Mouse (Mus musculus) ES-E14 (cell line): ENCODE results near the gene Agbl3. TPM values are rescaled to one million over a fixed set of nuclear protein-coding genes. Genes with fewer than 3 reads are reported as not detected.

ENCODE experiments used
- DNase-seq: peaks from one replicate; pipeline ENCODE4 v3.0.0-alpha.2; 2013; ENCODE audit warnings: low read depth, low spot score
- H3K27ac ChIP-seq: 2 replicates; pipeline ENCODE4 v1.5.1; 2012; ENCODE audit warnings: low read depth, mild to moderate bottlenecking, low read length, moderate library complexity, mixed read lengths; ENCODE audit not compliant: poor library complexity, insufficient read depth, severe bottlenecking
- H3K36me3 ChIP-seq: 2 replicates; pipeline ENCODE4 v1.6.1; 2012; ENCODE audit warnings: mild to moderate bottlenecking, low read length, moderate library complexity, mixed read lengths; ENCODE audit not compliant: control insufficient read depth, poor library complexity, insufficient read depth, severe bottlenecking
- H3K4me1 ChIP-seq, 2 experiments: fragments of 150-350 bp in 1 of 2; sonication (generic) in 1 of 2; 2 replicates each; pipeline ENCODE4 v1.6.1; 2012; ENCODE audit warnings: low read length in 2 of 2, mild to moderate bottlenecking in 1 of 2, mixed read lengths in 1 of 2; ENCODE audit not compliant: control insufficient read depth in 2 of 2, insufficient read depth in 2 of 2, poor library complexity in 1 of 2
- H3K4me3 ChIP-seq, 2 experiments: fragments of 150-350 bp in 1 of 2; sonication (generic) in 1 of 2; 2 replicates each; pipeline ENCODE4 v1.5.1; 2012; ENCODE audit warnings: low read length in 2 of 2, low read depth in 1 of 2, mild to moderate bottlenecking in 1 of 2, mixed read lengths in 1 of 2; ENCODE audit not compliant: insufficient read depth in 1 of 2, poor library complexity in 1 of 2, severe bottlenecking in 1 of 2
- H3K9ac ChIP-seq: 2 replicates; pipeline ENCODE4 v1.6.1; 2012; ENCODE audit warnings: low read depth, mild to moderate bottlenecking, low read length, mixed read lengths; ENCODE audit not compliant: poor library complexity, insufficient read depth, severe bottlenecking
- H3K9me3 ChIP-seq: fragments of 150-350 bp; sonication (generic); 2 replicates; pipeline ENCODE4 v1.6.1; 2012; ENCODE audit warnings: low read depth, mild to moderate bottlenecking, low read length; ENCODE audit not compliant: control insufficient read depth, insufficient read depth
- CHD2 ChIP-seq: IDR thresholded peaks from 2 replicates; pipeline ENCODE4 v1.6.1; 2014; ENCODE audit warnings: mild to moderate bottlenecking, low read depth, low read length, inconsistent platforms
- HCFC1 ChIP-seq: IDR thresholded peaks from 2 replicates; pipeline ENCODE4 v1.6.1; 2012; ENCODE audit warnings: low read length, inconsistent platforms, borderline replicate concordance; ENCODE audit not compliant: insufficient read depth
- MAFK ChIP-seq: IDR thresholded peaks from 2 replicates; pipeline ENCODE4 v1.6.1; 2014; ENCODE audit warnings: mild to moderate bottlenecking, low read depth, low read length, inconsistent platforms; ENCODE audit not compliant: insufficient read depth
- ZC3H11A ChIP-seq: IDR thresholded peaks from 2 replicates; pipeline ENCODE4 v1.6.1; 2012; ENCODE audit warnings: low read depth, mild to moderate bottlenecking, inconsistent platforms, low read length, borderline replicate concordance
- ZNF384 ChIP-seq: IDR thresholded peaks from 2 replicates; pipeline ENCODE4 v1.6.1; 2012; ENCODE audit warnings: low read depth, low read length, inconsistent platforms
- in situ Hi-C, 2 experiments: fragments of 600-800 bp; cut with MboI; formaldehyde crosslinking; loops; one replicate each; pipeline ENCODE4 v1.15.1; 2025; ENCODE audit warnings: low sequenced_read_pairs in 2 of 2, inconsistent platforms in 1 of 2; ENCODE audit not compliant: unreplicated experiment in 2 of 2
- total RNA-seq: library from RNA; depleted of rRNA; stranded (reverse); fragments of 300-350 nt; gene quantifications from 2 replicates; pipeline ENCODE4 v1.2.3, GENCODE M21; 2012

The Agbl3 gene
- total RNA-seq, 1 experiment: 2.6 TPM

- H3K27ac ChIP-seq: no peak overlapping the region
- in situ Hi-C loops: no loop called here
- no peak overlapping the region for H3K4me3 ChIP-seq
- no peaks in the 10 kb centered on the region for H3K36me3 ChIP-seq
- TF ChIP-seq ZNF384 (no peak), HCFC1 (no peak), ZC3H11A (no peak), CHD2 (no peak), MAFK (no peak)
- no peak for DNase-seq
- no peaks in the 10 kb centered on the region for H3K9me3 ChIP-seq
- H3K4me1 ChIP-seq: peaks cover 2 to 26% of the 10 kb centered on the region in 2 experiments; a peak in 3 of 4 replicates
- H3K9ac ChIP-seq: no peak overlapping the region
Observed at GRCm38 (mm10) chr6:34867995-34868350, 87.7 kb downstream of the Agbl3 start.

GRCm38 (mm10) chr6:34868507-34869217 lies 88.4 kb downstream of the Agbl3 start:
- Histone ChIP-seq H3K36me3 (no peaks in the 10 kb centered on the region), H3K9ac (no peak overlapping the region), H3K27ac (no peak overlapping the region), H3K4me3 (no peak overlapping the region), H3K4me1 (peaks cover 2 to 26% of the 10 kb centered on the region in 2 experiments; a peak in 3 of 4 replicates), H3K9me3 (no peaks in the 10 kb centered on the region)
- DNase-seq: no peak
- TF ChIP-seq MAFK (no peak), ZC3H11A (no peak), ZNF384 (no peak), CHD2 (no peak), HCFC1 (no peak)
- in situ Hi-C loops: no loop called here

GRCm38 (mm10) chr6:34869225-34869915 lies 89.1 kb downstream of the Agbl3 start:
- no peak overlapping the region for H3K27ac ChIP-seq
- H3K9ac ChIP-seq: no peak overlapping the region
- H3K4me3 ChIP-seq: no peak overlapping the region
- H3K36me3 ChIP-seq: no peaks in the 10 kb centered on the region
- in situ Hi-C loops: no loop called here
- H3K9me3 ChIP-seq: no peaks in the 10 kb centered on the region
- DNase-seq: no peak
- H3K4me1 ChIP-seq: peaks cover 2 to 26% of the 10 kb centered on the region in 2 experiments; a peak in 3 of 4 replicates
- TF ChIP-seq ZNF384: no peak

- DNase-seq: no peak
- TF ChIP-seq HCFC1 (no peak), MAFK (no peak), ZC3H11A (no peak), ZNF384 (no peak), CHD2 (no peak)
- H3K4me1 ChIP-seq: peaks cover 2 to 26% of the 10 kb centered on the region in 2 experiments; a peak in 3 of 4 replicates
- H3K4me3 ChIP-seq: no peak overlapping the region
- H3K27ac ChIP-seq: no peak overlapping the region
- no peaks in the 10 kb centered on the region for H3K9me3 ChIP-seq
- in situ Hi-C loops: no loop called here
- H3K36me3 ChIP-seq: peaks cover 1% of the 10 kb centered on the region; the same call in 1 of the 2 replicates
- no peak overlapping the region for H3K9ac ChIP-seq
Observed at GRCm38 (mm10) chr6:34870136-34870535, 89.9 kb downstream of the Agbl3 start.
